Mouse (Mus musculus): ENCODE data around the gene Dync1i1.

- TF ChIP-seq CTCF (IDR thresholded peaks at IDR 0.05; ENCODE audit: low read depth) (no peak), EP300 (IDR thresholded peaks at IDR 0.05; ENCODE audit: low read depth) (no peak)
These were observed 103.1 kb downstream of the Dync1i1 start for GRCm38 (mm10) chr6:5828409-5828974.

Measured in liver, postnatal 0 days (tissue).